Mouse (Mus musculus) T-helper 2 cell (primary cell): Measurements from ENCODE around the gene Hs6st1.

Experiments used
- in situ Hi-C: fragments of 300-600 bp; cut with MboI, MseI; formaldehyde crosslinking; loops from one replicate; pipeline ENCODE4 v1.15.1; 2025; ENCODE audit warnings: high pct_unique_total_duplicates

Hs6st1 gene

GRCm38 (mm10) chr1:36064223-36064622 lies 4.0 kb upstream of the Hs6st1 start:
- in situ Hi-C loops: loop anchor here (10.0 to 25.0 kb wide), 2 partner anchors 211 to 1602 kb away; partner anchors contain the start of genes Neurl3 and Ptpn18

- in situ Hi-C loops: loop anchor here (5.0 to 25.0 kb wide), 3 partner anchors 210 to 1603 kb away; partner anchors contain the start of genes Neurl3 and Ptpn18
Measured at GRCm38 (mm10) chr1:36064861-36065760, 3.1 kb upstream of the Hs6st1 start.

- in situ Hi-C loops: loop anchor here (5.0 to 25.0 kb wide), 3 partner anchors 209 to 1603 kb away; partner anchors contain the start of genes Neurl3 and Ptpn18
Measured at GRCm38 (mm10) chr1:36065761-36066150, 2.4 kb upstream of the Hs6st1 start.

GRCm38 (mm10) chr1:36066216-36066980 lies 1.8 kb upstream of the Hs6st1 start:
- in situ Hi-C loops: loop anchor here (5.0 to 25.0 kb wide), 3 partner anchors 208 to 1604 kb away; partner anchors contain the start of genes Neurl3 and Ptpn18

GRCm38 (mm10) chr1:36067201-36067600 lies 999 bp upstream of the Hs6st1 start:
- in situ Hi-C loops: loop anchor here (5.0 to 25.0 kb wide), 3 partner anchors 208 to 1605 kb away; partner anchors contain the start of genes Neurl3 and Ptpn18

GRCm38 (mm10) chr1:36067611-36068010 lies 589 bp upstream of the Hs6st1 start:
- in situ Hi-C loops: loop anchor here (5.0 to 25.0 kb wide), 3 partner anchors 207 to 1605 kb away; partner anchors contain the start of genes Neurl3 and Ptpn18

- in situ Hi-C loops: loop anchor here (5.0 to 25.0 kb wide), 3 partner anchors 206 to 1606 kb away; partner anchors contain the start of genes Neurl3 and Ptpn18
Measured at GRCm38 (mm10) chr1:36068531-36069120, 426 bp downstream of the Hs6st1 start.

GRCm38 (mm10) chr1:36069291-36069771 lies 1.1 kb downstream of the Hs6st1 start:
- in situ Hi-C loops: loop anchor here (5.0 to 25.0 kb wide), 3 partner anchors 205 to 1607 kb away; partner anchors contain the start of genes Neurl3 and Ptpn18

GRCm38 (mm10) chr1:36070190-36070589 lies 2.0 kb downstream of the Hs6st1 start:
- in situ Hi-C loops: loop anchor here (25.0 kb wide), 1 partner anchor 1608 kb away; the partner anchor contains the start of gene Ptpn18

- in situ Hi-C loops: loop anchor here (25.0 kb wide), 1 partner anchor 1608 kb away; the partner anchor contains the start of gene Ptpn18
Measured at GRCm38 (mm10) chr1:36070740-36071139, 2.5 kb downstream of the Hs6st1 start.

- in situ Hi-C loops: loop anchor here (25.0 kb wide), 1 partner anchor 1609 kb away; the partner anchor contains the start of gene Ptpn18
Measured at GRCm38 (mm10) chr1:36071176-36071575, 3.0 kb downstream of the Hs6st1 start.

- in situ Hi-C loops: loop anchor here (25.0 kb wide), 1 partner anchor 1609 kb away; the partner anchor contains the start of gene Ptpn18
Measured at GRCm38 (mm10) chr1:36071611-36072010, 3.4 kb downstream of the Hs6st1 start.

GRCm38 (mm10) chr1:36072588-36073556 lies 4.7 kb downstream of the Hs6st1 start:
- in situ Hi-C loops: loop anchor here (25.0 kb wide), 1 partner anchor 1611 kb away; the partner anchor contains the start of gene Ptpn18

GRCm38 (mm10) chr1:36073566-36073965 lies 5.4 kb downstream of the Hs6st1 start:
- in situ Hi-C loops: loop anchor here (25.0 kb wide), 1 partner anchor 1611 kb away; the partner anchor contains the start of gene Ptpn18

GRCm38 (mm10) chr1:36074197-36074596 lies 6.0 kb downstream of the Hs6st1 start:
- in situ Hi-C loops: loop anchor here (25.0 kb wide), 1 partner anchor 1612 kb away; the partner anchor contains the start of gene Ptpn18

- in situ Hi-C loops: loop anchor here (25.0 kb wide), 1 partner anchor 1613 kb away; the partner anchor contains the start of gene Ptpn18
Measured at GRCm38 (mm10) chr1:36074968-36075367, 6.8 kb downstream of the Hs6st1 start.

GRCm38 (mm10) chr1:36075652-36076051 lies 7.5 kb downstream of the Hs6st1 start:
- in situ Hi-C loops: no loop called here

GRCm38 (mm10) chr1:36077084-36077483 lies 8.9 kb downstream of the Hs6st1 start:
- in situ Hi-C loops: no loop called here

- in situ Hi-C loops: no loop called here
Measured at GRCm38 (mm10) chr1:36078250-36078649, 10.1 kb downstream of the Hs6st1 start.
